Mouse (Mus musculus) embryonic facial prominence, embryonic 12.5 days (tissue): ENCODE results near the gene Platr17. TPM values are rescaled to one million over a fixed set of nuclear protein-coding genes. Genes with fewer than 3 reads are reported as not detected.

Source experiments
- ATAC-seq: fragments of 200-750 bp; cut with Nextera tagmentation; 2 replicates; pipeline ENCODE4 v1.8.0; 2017; ENCODE audit not compliant: insufficient number of reproducible peaks, insufficient read depth, low FRiP score, low TSS enrichment
- H3K27ac ChIP-seq: fragments of 300-500 bp; sonication (generic); 2 replicates; pipeline ENCODE4 v1.5.1; 2016; ENCODE audit warnings: mild to moderate bottlenecking
- H3K27me3 ChIP-seq: fragments of 300-500 bp; sonication (generic); 2 replicates; pipeline ENCODE4 v1.6.1; 2016; ENCODE audit warnings: mild to moderate bottlenecking, moderate library complexity
- H3K36me3 ChIP-seq: fragments of 300-500 bp; sonication (generic); 2 replicates; pipeline ENCODE4 v1.6.1; 2016; ENCODE audit warnings: mild to moderate bottlenecking
- H3K4me1 ChIP-seq: fragments of 300-500 bp; sonication (generic); 2 replicates; pipeline ENCODE4 v1.6.1; 2016
- H3K4me2 ChIP-seq: fragments of 300-500 bp; sonication (generic); replicated peaks from 2 replicates; pipeline ENCODE4 v1.6.1; 2016; ENCODE audit warnings: mild to moderate bottlenecking, moderate library complexity
- H3K4me3 ChIP-seq: fragments of 300-500 bp; sonication (generic); 2 replicates; pipeline ENCODE4 v1.5.1; 2016; ENCODE audit warnings: mild to moderate bottlenecking
- H3K9ac ChIP-seq: fragments of 300-500 bp; sonication (generic); 2 replicates; pipeline ENCODE4 v1.6.1; 2016; ENCODE audit warnings: mild to moderate bottlenecking, moderate library complexity
- H3K9me3 ChIP-seq: fragments of 300-500 bp; sonication (generic); 2 replicates; pipeline ENCODE4 v1.6.1; 2016; ENCODE audit warnings: mild to moderate bottlenecking, moderate library complexity
- WGBS: fragments of 180-500 bp; shearing (Covaris S2); methylation state at CpG from one replicate; pipeline ENCODE4 v1.1.7; 2016; 5-methylcytosine and 5-hydroxymethylcytosine counted together
- polyA plus RNA-seq: library from polyadenylated mRNA; unstranded; fragments of >200 nt; fragmentation: Nextera tagmentation; extraction: Ambion mirVana; gene quantifications from 2 replicates; pipeline ENCODE4 v1.2.1, GENCODE M21; 2016

The Platr17 gene
- polyA plus RNA-seq, 1 experiment from 2014 or later, result 0.35 TPM

GRCm38 (mm10) chr17:33926207-33926932 is 21.4 kb downstream of the Platr17 start:
- Histone ChIP-seq H3K9ac (no peak overlapping the region; the same call in 1 of the 2 replicates), H3K4me1 (peaks cover 11% of the 10 kb centered on the region), H3K4me3 (no peak overlapping the region), H3K27me3 (no peaks in the 10 kb centered on the region), H3K36me3 (peaks cover 3% of the 10 kb centered on the region; the same call in 1 of the 2 replicates), H3K9me3 (no peaks in the 10 kb centered on the region), H3K27ac (no peak overlapping the region), H3K4me2 (no peak overlapping the region)
- no peak for ATAC-seq
- WGBS, result 83% methylated on average over 17 of the region's 17 CpGs

- peak overlapping the region; percentile 88 for H3K4me3 ChIP-seq
- no peaks in the 10 kb centered on the region for H3K27me3 ChIP-seq
- H3K9ac ChIP-seq, result peak overlapping the region; percentile 89
- WGBS, result 63% methylated on average over 21 of the region's 21 CpGs
- no peak for ATAC-seq
- peaks cover 14% of the 10 kb centered on the region for H3K4me1 ChIP-seq
- no peaks in the 10 kb centered on the region for H3K9me3 ChIP-seq
- no peak overlapping the region for H3K27ac ChIP-seq
- H3K36me3 ChIP-seq, result peaks cover 16% of the 10 kb centered on the region
- peak overlapping the region; percentile 99 for H3K4me2 ChIP-seq
Observed at GRCm38 (mm10) chr17:33928251-33928947, 23.5 kb downstream of the Platr17 start.

GRCm38 (mm10) chr17:33929371-33930279 is 24.7 kb downstream of the Platr17 start, which contains the start of gene Rgl2:
Gene Rgl2, plus strand, starts transcription at chr17:33929543.
- ATAC-seq, result peak; percentile 70
- peaks cover 27% of the 10 kb centered on the region for H3K36me3 ChIP-seq
- WGBS, result under 1% methylated on average over 76 of the region's 80 CpGs

GRCm38 (mm10) chr17:33930280-33931158 is 25.6 kb downstream of the Platr17 start:
- Histone ChIP-seq H3K9ac (peak overlapping the region; percentile 89), H3K4me3 (peak overlapping the region; percentile 88), H3K4me1 (peaks cover 14% of the 10 kb centered on the region), H3K27me3 (no peaks in the 10 kb centered on the region), H3K4me2 (peak overlapping the region; percentile 99), H3K9me3 (no peaks in the 10 kb centered on the region), H3K36me3 (peaks cover 36% of the 10 kb centered on the region), H3K27ac (peak overlapping the region; percentile 95)
- under 1% methylated on average over 43 of the region's 45 CpGs for WGBS
- no peak for ATAC-seq

More at GRCm38 (mm10) chr17:33929371-33930279, 24.7 kb downstream of the Platr17 start, which contains the start of gene Rgl2:
- Histone ChIP-seq H3K4me2 (peak within 1 kb of the TSS; percentile 99), H3K9ac (peak within 1 kb of the TSS; percentile 89), H3K9me3 (no peaks in the 10 kb centered on the region), H3K4me3 (peak within 1 kb of the TSS; percentile 88), H3K27ac (peak within 1 kb of the TSS; percentile 95), H3K4me1 (peaks cover 14% of the 10 kb centered on the region), H3K27me3 (no peaks in the 10 kb centered on the region)

- H3K27ac ChIP-seq, result peak overlapping the region; percentile 46; the same call in 1 of the 2 replicates
- peak overlapping the region; percentile 88 for H3K4me3 ChIP-seq
- 28% methylated on average over 18 of the region's 18 CpGs for WGBS
- H3K9ac ChIP-seq, result peak overlapping the region; percentile 89
- peaks cover 43% of the 10 kb centered on the region for H3K36me3 ChIP-seq
- ATAC-seq, result no peak
- H3K27me3 ChIP-seq, result no peaks in the 10 kb centered on the region
- no peaks in the 10 kb centered on the region for H3K9me3 ChIP-seq
- peaks cover 14% of the 10 kb centered on the region for H3K4me1 ChIP-seq
- H3K4me2 ChIP-seq, result peak overlapping the region; percentile 99
Observed at GRCm38 (mm10) chr17:33931159-33931866, 26.4 kb downstream of the Platr17 start.

GRCm38 (mm10) chr17:33931947-33932346 is 27.0 kb downstream of the Platr17 start:
- no peak overlapping the region for H3K9ac ChIP-seq

GRCm38 (mm10) chr17:33932448-33932847 is 27.5 kb downstream of the Platr17 start:
- H3K27ac ChIP-seq, result no peak overlapping the region
- H3K4me3 ChIP-seq, result no peak overlapping the region
- peaks cover 14% of the 10 kb centered on the region for H3K4me1 ChIP-seq
- H3K36me3 ChIP-seq, result peaks cover 49% of the 10 kb centered on the region
- no peaks in the 10 kb centered on the region for H3K9me3 ChIP-seq
- no peak for ATAC-seq
- H3K27me3 ChIP-seq, result no peaks in the 10 kb centered on the region
- no peak overlapping the region for H3K4me2 ChIP-seq
- 73% methylated on average over 14 of the region's 14 CpGs for whole genome bisulfite sequencing
- no peak overlapping the region for H3K9ac ChIP-seq

More at GRCm38 (mm10) chr17:33931947-33932346, 27.0 kb downstream of the Platr17 start:
- Histone ChIP-seq H3K9me3 (no peaks in the 10 kb centered on the region), H3K4me2 (no peak overlapping the region), H3K4me3 (no peak overlapping the region), H3K27me3 (no peaks in the 10 kb centered on the region), H3K36me3 (peaks cover 44% of the 10 kb centered on the region), H3K27ac (no peak overlapping the region), H3K4me1 (peaks cover 14% of the 10 kb centered on the region)
- 91% methylated on average over 11 of the region's 11 CpGs for WGBS
- no peak for ATAC-seq

GRCm38 (mm10) chr17:33932970-33933369 is 28.0 kb downstream of the Platr17 start:
- H3K4me2 ChIP-seq, result no peak overlapping the region
- ATAC-seq, result no peak
- H3K9me3 ChIP-seq, result no peaks in the 10 kb centered on the region
- no peaks in the 10 kb centered on the region for H3K27me3 ChIP-seq
- peaks cover 51% of the 10 kb centered on the region for H3K36me3 ChIP-seq
- H3K27ac ChIP-seq, result no peak overlapping the region
- 82% methylated on average over 15 of the region's 15 CpGs for WGBS
- no peak overlapping the region for H3K4me3 ChIP-seq
- H3K4me1 ChIP-seq, result peaks cover 14% of the 10 kb centered on the region
- H3K9ac ChIP-seq, result 0 out of 2 replicates have a peak overlapping the region, but pooled peaks have one; percentile 24

- Histone ChIP-seq H3K4me1 (peaks cover 16% of the 10 kb centered on the region), H3K9me3 (no peaks in the 10 kb centered on the region), H3K9ac (no peak overlapping the region), H3K36me3 (peaks cover 51% of the 10 kb centered on the region), H3K27ac (no peak overlapping the region), H3K4me3 (no peak overlapping the region), H3K27me3 (no peaks in the 10 kb centered on the region), H3K4me2 (no peak overlapping the region)
- ATAC-seq, result no peak
- WGBS, result 87% methylated on average over 21 of the region's 21 CpGs
Observed at GRCm38 (mm10) chr17:33935422-33936055, 30.6 kb downstream of the Platr17 start.

- peaks cover 51% of the 10 kb centered on the region for H3K36me3 ChIP-seq
Observed at GRCm38 (mm10) chr17:33936993-33937392, 32.1 kb downstream of the Platr17 start.

More at GRCm38 (mm10) chr17:33936993-33937392, 32.1 kb downstream of the Platr17 start:
- H3K4me1 ChIP-seq, result peaks cover 14% of the 10 kb centered on the region
- no peak overlapping the region for H3K27ac ChIP-seq
- ATAC-seq, result no peak
- no peaks in the 10 kb centered on the region for H3K27me3 ChIP-seq
- H3K4me3 ChIP-seq, result no peak overlapping the region
- no peak overlapping the region for H3K9ac ChIP-seq
- WGBS, result 85% methylated on average over 15 of the region's 15 CpGs
- no peak overlapping the region for H3K4me2 ChIP-seq
- no peaks in the 10 kb centered on the region for H3K9me3 ChIP-seq
